Mouse (Mus musculus) stomach, embryonic 14.5 days (tissue): ENCODE data around the gene Cideb. TPM values are rescaled to one million over a fixed set of nuclear protein-coding genes. Genes with fewer than 3 reads are reported as not detected.

ENCODE experiments used
- polyA plus RNA-seq: library from polyadenylated mRNA; unstranded; fragments of >200 nt; fragmentation: Nextera tagmentation; extraction: Ambion mirVana; gene quantifications from 2 replicates; pipeline ENCODE4 v1.2.1, GENCODE M21; 2014

The Cideb gene
- polyA plus RNA-seq, 1 experiment from 2014 or later: 2.6 TPM

Other genes starting within 250 kb of the Cideb start
- 0.19 and 0.24 TPM in 2 replicates for gene Cpne6, start 248.0 kb downstream of the Cideb start, polyA plus RNA-seq
- not detected in 2 replicates for gene Nrl, start 233.5 kb downstream of the Cideb start, polyA plus RNA-seq
- gene Pck2, start 218.2 kb downstream of the Cideb start, polyA plus RNA-seq: 43.4 and 44.0 TPM in 2 replicates
- gene Dcaf11, start 198.5 kb downstream of the Cideb start, polyA plus RNA-seq: 67.6 and 69.6 TPM in 2 replicates
- 0.91 and 1.2 TPM in 2 replicates for gene A730061H03Rik, start 198.1 kb downstream of the Cideb start, polyA plus RNA-seq
- gene Fitm1, start 182.8 kb downstream of the Cideb start, polyA plus RNA-seq: 0.61 TPM in 1 of 2 replicates, not detected in the other
- gene Psme1, start 180.3 kb downstream of the Cideb start, polyA plus RNA-seq: 161 and 170 TPM in 2 replicates
- gene Emc9, start 173.2 kb downstream of the Cideb start, polyA plus RNA-seq: 5.9 and 7.1 TPM in 2 replicates
- 296 and 307 TPM in 2 replicates for gene Psme2, start 167.3 kb downstream of the Cideb start, polyA plus RNA-seq
- 13.2 and 15.1 TPM in 2 replicates for gene Rnf31, start 166.8 kb downstream of the Cideb start, polyA plus RNA-seq
- gene Irf9, start 154.9 kb downstream of the Cideb start, polyA plus RNA-seq: 7.4 and 8.1 TPM in 2 replicates
- 7.1 and 10.9 TPM in 2 replicates for gene Rec8, start 140.4 kb downstream of the Cideb start, polyA plus RNA-seq
- gene Ipo4, start 122.5 kb downstream of the Cideb start, polyA plus RNA-seq: 93.6 and 105 TPM in 2 replicates
- 3.7 and 3.9 TPM in 2 replicates for gene Gm49378, start 120.6 kb downstream of the Cideb start, polyA plus RNA-seq
- gene Tm9sf1, start 114.7 kb downstream of the Cideb start, polyA plus RNA-seq: 109 and 112 TPM in 2 replicates
- gene Tssk4, start 108.3 kb downstream of the Cideb start, polyA plus RNA-seq: 0.59 and 1.6 TPM in 2 replicates
- gene Mdp1, start 98.0 kb downstream of the Cideb start, polyA plus RNA-seq: 54.8 and 55.8 TPM in 2 replicates
- 56.8 and 63.6 TPM in 2 replicates for gene Gmpr2, start 86.5 kb downstream of the Cideb start, polyA plus RNA-seq
- 535 and 580 TPM in 2 replicates for gene Nedd8, start 86.3 kb downstream of the Cideb start, polyA plus RNA-seq
- 44.2 and 45.5 TPM in 2 replicates for gene Tinf2, start 76.6 kb downstream of the Cideb start, polyA plus RNA-seq
- 19.5 and 21.3 TPM in 2 replicates for gene Tgm1, start 44.5 kb downstream of the Cideb start, polyA plus RNA-seq
- 30.0 and 31.0 TPM in 2 replicates for gene Rabggta, start 36.2 kb downstream of the Cideb start, polyA plus RNA-seq
- gene Dhrs1, start 12.8 kb downstream of the Cideb start, polyA plus RNA-seq: 83.0 and 99.4 TPM in 2 replicates
- 36.6 and 38.8 TPM in 2 replicates for gene Nop9, start 12.8 kb downstream of the Cideb start, polyA plus RNA-seq
- 0.13 and 0.52 TPM in 2 replicates for gene Ltb4r2, start 3.0 kb upstream of the Cideb start, polyA plus RNA-seq
- 0.42 and 0.88 TPM in 2 replicates for gene Ltb4r1, start 7.5 kb upstream of the Cideb start, polyA plus RNA-seq
- gene Adcy4, start 25.6 kb upstream of the Cideb start, polyA plus RNA-seq: 4.3 and 5.8 TPM in 2 replicates
- 25.3 and 32.3 TPM in 2 replicates for gene Ripk3, start 30.4 kb upstream of the Cideb start, polyA plus RNA-seq
- gene Nfatc4, start 64.7 kb upstream of the Cideb start, polyA plus RNA-seq: 54.9 and 56.6 TPM in 2 replicates
- gene Nynrin, start 95.6 kb upstream of the Cideb start, polyA plus RNA-seq: 14.2 and 17.2 TPM in 2 replicates
- gene Cbln3, start 125.9 kb upstream of the Cideb start, polyA plus RNA-seq: 0.36 and 0.45 TPM in 2 replicates
- gene Khnyn, start 126.5 kb upstream of the Cideb start, polyA plus RNA-seq: 10.4 TPM in 2 replicates
- 64.4 and 71.5 TPM in 2 replicates for gene Sdr39u1, start 141.8 kb upstream of the Cideb start, polyA plus RNA-seq
- 2.6 and 3.4 TPM in 2 replicates for gene Cma1, start 186.2 kb upstream of the Cideb start, polyA plus RNA-seq
- gene Cma2, start 192.5 kb upstream of the Cideb start, polyA plus RNA-seq: not detected in 2 replicates